Mouse (Mus musculus) neural tube, embryonic 10.5 days (tissue): ENCODE results near the gene Casq2.
A peak's percentile ranks its signal among the peaks of the same experiment; 100 is the strongest.

ENCODE experiments used
- DNase-seq: peaks from one replicate; pipeline ENCODE4 v3.0.0-alpha.2; 2017; ENCODE audit warnings: low spot score; ENCODE audit errors: extremely low spot score

Casq2 gene

GRCm38 (mm10) chr3:102192621-102193020, 106.4 kb downstream of the Casq2 start:
- DNase-seq = no peak

GRCm38 (mm10) chr3:102193488-102194290, 107.5 kb downstream of the Casq2 start:
- DNase-seq = peak; percentile 56

- DNase-seq = peak; percentile 51
Measured at GRCm38 (mm10) chr3:102194291-102195051, 108.3 kb downstream of the Casq2 start.

- no peak for DNase-seq
Measured at GRCm38 (mm10) chr3:102195762-102196161, 109.5 kb downstream of the Casq2 start.
